8 mouse cellular contexts compared by ENCODE assay signal in the genomic region with DNA sequence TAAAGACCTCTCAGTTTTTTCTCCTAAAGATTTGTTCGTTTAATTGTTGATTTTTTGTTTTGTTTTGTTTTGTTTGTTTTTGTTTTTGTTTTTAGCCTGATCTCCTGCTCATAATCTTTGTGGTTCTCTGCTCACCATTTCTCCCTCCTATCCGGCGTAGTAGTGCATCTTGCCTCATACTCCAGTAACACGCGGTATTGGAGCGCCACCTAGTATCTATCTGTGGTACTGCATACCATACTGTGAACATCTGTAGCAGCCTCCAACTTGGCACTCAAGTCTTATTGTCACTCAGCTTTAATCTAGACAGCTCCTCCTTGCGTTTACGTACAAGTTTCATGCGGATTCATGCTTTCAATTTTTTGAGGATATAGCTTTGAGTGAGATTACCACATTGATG. TPM values are rescaled to one million over a fixed set of nuclear protein-coding genes. Genes with fewer than 3 reads are reported as not detected.
A peak's percentile ranks its signal among the peaks of the same experiment; 100 is the strongest.
DNase-seq lines count a peak whose midpoint lies in the region; ATAC-seq lines count a peak whose summit lies in the region.

No protein-coding gene starts in this region.

- no peak overlapping the region for H3K4me2 ChIP-seq in liver, embryonic 12.5 days
- H3K4me2 ChIP-seq in intestine, embryonic 15.5 days (replicated peaks): no peak overlapping the region
- no peak overlapping the region for H3K4me2 ChIP-seq in midbrain, embryonic 13.5 days (replicated peaks)

- no peaks in the 10 kb centered on the region for H3K4me1 ChIP-seq in liver, embryonic 12.5 days
- no peaks in the 10 kb centered on the region for H3K4me1 ChIP-seq in intestine, embryonic 15.5 days (replicated peaks)
- no peaks in the 10 kb centered on the region for H3K4me1 ChIP-seq in midbrain, embryonic 13.5 days (replicated peaks)

- H3K27me3 ChIP-seq in liver, embryonic 12.5 days (replicated peaks): no peaks in the 10 kb centered on the region
- no peaks in the 10 kb centered on the region for H3K27me3 ChIP-seq in intestine, embryonic 15.5 days (replicated peaks)
- no peaks in the 10 kb centered on the region for H3K27me3 ChIP-seq in midbrain, embryonic 13.5 days

- H3K36me3 ChIP-seq in liver, embryonic 12.5 days: no peaks in the 10 kb centered on the region
- no peaks in the 10 kb centered on the region for H3K36me3 ChIP-seq in intestine, embryonic 15.5 days
- no peaks in the 10 kb centered on the region for H3K36me3 ChIP-seq in midbrain, embryonic 13.5 days

- peak; percentile 41 for DNase-seq in liver
- peak; percentile 42 to 75 for DNase-seq in cerebellum, postnatal 25 days
- peak; percentile 7 to 24 for DNase-seq in gastrocnemius, adult 8-10 months (ENCODE audit: low spot score in 2 of 2)
- DNase-seq in left cerebral cortex, postnatal 14 days (ENCODE audit: low spot score in 2 of 2): peak; percentile 77 to 82
- peak; percentile 1 for DNase-seq in spleen, adult 12 weeks (ENCODE audit: low spot score)

- H3K27ac ChIP-seq in liver, embryonic 12.5 days: no peak overlapping the region
- H3K27ac ChIP-seq in intestine, embryonic 15.5 days: no peak overlapping the region
- H3K27ac ChIP-seq in midbrain, embryonic 13.5 days: no peak overlapping the region

- H3K4me3 ChIP-seq in liver, embryonic 12.5 days: no peak overlapping the region
- no peak overlapping the region for H3K4me3 ChIP-seq in intestine, embryonic 15.5 days (replicated peaks)
- no peak overlapping the region for H3K4me3 ChIP-seq in midbrain, embryonic 13.5 days (replicated peaks)

- 11% methylated on average over 9 of the region's 9 CpGs for WGBS in liver, embryonic 12.5 days (ENCODE audit: insufficient replicate concordance)
- 19% methylated on average over 9 of the region's 9 CpGs for WGBS in intestine, embryonic 15.5 days
- 15% methylated on average over 9 of the region's 9 CpGs for WGBS in midbrain, embryonic 13.5 days

- no peaks in the 10 kb centered on the region for H3K9me3 ChIP-seq in liver, embryonic 12.5 days (replicated peaks)
- H3K9me3 ChIP-seq in intestine, embryonic 15.5 days: no peaks in the 10 kb centered on the region
- no peaks in the 10 kb centered on the region for H3K9me3 ChIP-seq in midbrain, embryonic 13.5 days

- no peak for ATAC-seq in liver, embryonic 12.5 days
- peak; percentile 53; the same call in 1 of the 2 replicates for ATAC-seq in intestine, embryonic 15.5 days
- peak; percentile 78; the same call in 1 of the 2 replicates for ATAC-seq in midbrain, embryonic 13.5 days

- H3K9ac ChIP-seq in liver, embryonic 12.5 days: no peak overlapping the region
- no peak overlapping the region for H3K9ac ChIP-seq in intestine, embryonic 15.5 days
- no peak overlapping the region for H3K9ac ChIP-seq in midbrain, embryonic 13.5 days (replicated peaks)

- intact Hi-C loops in left cerebral cortex, postnatal 14 days (cut with DNase I): loop anchor here (5.0 kb wide), 3 partner anchors 72 to 232 kb away; no protein-coding TSS in a partner anchor

RNA-seq across cellular contexts. Expression of a gene that starts 37.4 kb away (rescaled TPM):
- 1.7 and 2.0 TPM in 2 replicates for polyA plus RNA-seq in liver, embryonic 12.5 days (2016; fragmentation: Nextera tagmentation; extraction: Ambion mirVana)
- under 1 TPM; 0.29 to 0.96 (median 0.81) TPM for total RNA-seq in gastrocnemius, adult 8-10 months (2022)
- polyA plus RNA-seq in intestine, embryonic 15.5 days (2015; fragmentation: Nextera tagmentation; extraction: Ambion mirVana): 3.6 and 4.9 TPM in 2 replicates
- under 1 TPM; 0.40 to 0.51 TPM for total RNA-seq in left cerebral cortex, postnatal 14 days (2021)
- polyA plus RNA-seq in midbrain, embryonic 13.5 days (2015; fragmentation: Nextera tagmentation; extraction: Ambion mirVana): 0.39 and 0.59 TPM in 2 replicates

RNA-seq across cellular contexts. Expression of a gene that starts 40.0 kb away (rescaled TPM):
- 38.3 and 40.2 TPM in 2 replicates for polyA plus RNA-seq in liver, embryonic 12.5 days (2016; fragmentation: Nextera tagmentation; extraction: Ambion mirVana)
- total RNA-seq in gastrocnemius, adult 8-10 months (2022): 1 to 10 TPM; 3.7 to 6.9 (median 5.2) TPM
- 34.7 and 42.2 TPM in 2 replicates for polyA plus RNA-seq in intestine, embryonic 15.5 days (2015; fragmentation: Nextera tagmentation; extraction: Ambion mirVana)
- 100 to 1,000 TPM; 127 to 144 TPM for total RNA-seq in left cerebral cortex, postnatal 14 days (2021)
- 65.8 and 66.8 TPM in 2 replicates for polyA plus RNA-seq in midbrain, embryonic 13.5 days (2015; fragmentation: Nextera tagmentation; extraction: Ambion mirVana)

Comparison
In these comparisons a context has a peak if more than half of its experiments do, and no peak if none do; other contexts are left out.
1. DNase-seq: peak in every context shown above with its lines; median percentile 80 in left cerebral cortex, postnatal 14 days; 58 in cerebellum, postnatal 25 days; 41 in liver; 16 in gastrocnemius, adult 8-10 months; 1 in spleen, adult 12 weeks.